Mouse (Mus musculus): Measurements from ENCODE around the gene Olfr1270.
"Not testable (repeated sequence)": the region's sequence is repeated elsewhere in the genome, so short reads cannot be mapped to it uniquely, and the experiment has no call there.

Gene Olfr1270

DNA sequence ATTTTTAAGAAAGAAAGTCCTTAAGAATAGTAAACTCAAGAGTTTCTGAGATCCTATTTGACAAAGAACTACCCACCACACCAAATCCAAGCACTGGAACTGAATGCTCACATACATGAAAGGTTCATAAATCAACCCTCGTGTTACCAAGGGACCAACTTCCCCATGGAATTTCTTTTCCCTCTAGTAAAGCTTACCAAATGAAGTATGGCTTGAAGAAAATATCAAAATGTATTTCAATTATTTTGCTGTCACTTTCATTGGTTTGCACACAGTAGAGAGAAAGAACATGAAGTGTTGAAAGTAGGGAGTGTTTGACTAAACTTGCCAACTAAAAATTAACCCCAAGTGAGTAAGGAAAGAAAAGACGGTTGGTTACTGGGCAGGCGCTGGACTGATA lies at the start of gene Olfr1270:
TSS of gene Olfr1270 (minus strand) at position 101 of the 400 bp plus-strand sequence.
- DNase-seq (ENCODE audit: low spot score in 2 of 2) = no peak

DNA sequence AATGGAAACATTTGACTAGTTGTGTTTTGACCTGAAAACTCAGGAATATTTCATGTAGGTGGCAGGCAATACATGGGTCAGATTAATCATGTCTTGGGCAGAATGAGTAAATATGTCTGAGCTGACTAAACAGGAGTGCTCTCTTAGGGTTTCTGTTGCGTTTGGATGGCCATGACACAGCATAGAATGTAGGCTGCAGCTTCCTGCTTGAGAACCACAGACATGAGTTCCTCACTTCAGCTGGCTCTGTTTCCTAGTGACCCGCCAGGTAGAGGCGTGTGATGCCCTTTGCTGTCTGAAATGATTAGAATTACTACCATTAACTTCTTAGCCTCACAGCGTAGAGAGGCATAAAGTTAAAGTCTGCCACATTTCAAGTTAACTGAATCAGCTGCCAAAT lies 46.7 kb upstream of the Olfr1270 start:
- not testable (repeated sequence) for DNase-seq (ENCODE audit: low spot score in 2 of 2)

DNA sequence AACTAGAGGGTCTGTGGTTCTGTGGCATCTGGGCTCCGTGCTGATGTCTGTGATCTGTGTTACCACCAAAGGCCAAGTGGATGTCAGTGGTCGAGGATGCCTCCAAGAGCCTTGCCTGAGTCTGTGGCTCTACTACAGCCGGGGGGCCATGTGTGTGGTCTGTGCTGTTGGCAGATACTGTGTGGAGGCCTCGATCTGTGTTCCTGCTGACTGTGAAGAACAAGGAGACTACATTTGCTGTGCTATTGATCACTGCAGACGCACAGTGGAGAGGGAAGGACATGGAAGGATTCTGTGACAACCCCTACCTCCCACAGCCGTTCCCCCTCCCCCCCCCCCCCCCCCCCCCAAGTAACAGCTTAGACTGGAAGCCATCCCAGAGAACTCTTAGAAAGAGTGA lies 42.4 kb upstream of the Olfr1270 start:
- not testable (repeated sequence) for DNase-seq (ENCODE audit: low spot score in 2 of 2)

DNA sequence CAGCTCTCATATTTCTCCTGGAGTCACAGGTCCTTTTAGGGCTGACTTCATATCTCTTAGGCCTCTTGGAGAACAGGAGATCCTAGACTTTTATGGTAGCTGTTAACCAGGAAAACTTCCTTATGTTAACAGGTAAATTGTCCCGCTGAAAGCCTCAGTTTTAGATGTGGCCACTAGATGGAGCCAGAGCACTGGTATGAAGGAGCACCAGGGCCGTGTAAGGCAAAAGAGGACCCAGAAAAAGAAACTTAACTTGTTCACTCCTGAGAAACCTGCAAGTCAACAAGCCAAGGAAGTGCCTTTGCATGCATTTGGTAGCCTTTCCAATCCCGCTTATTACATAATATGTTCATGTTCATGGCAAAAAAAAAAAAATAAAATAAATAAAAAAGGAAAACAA lies 41.9 kb upstream of the Olfr1270 start:
- DNase-seq (ENCODE audit: low spot score in 2 of 2) = not testable (repeated sequence)

DNA sequence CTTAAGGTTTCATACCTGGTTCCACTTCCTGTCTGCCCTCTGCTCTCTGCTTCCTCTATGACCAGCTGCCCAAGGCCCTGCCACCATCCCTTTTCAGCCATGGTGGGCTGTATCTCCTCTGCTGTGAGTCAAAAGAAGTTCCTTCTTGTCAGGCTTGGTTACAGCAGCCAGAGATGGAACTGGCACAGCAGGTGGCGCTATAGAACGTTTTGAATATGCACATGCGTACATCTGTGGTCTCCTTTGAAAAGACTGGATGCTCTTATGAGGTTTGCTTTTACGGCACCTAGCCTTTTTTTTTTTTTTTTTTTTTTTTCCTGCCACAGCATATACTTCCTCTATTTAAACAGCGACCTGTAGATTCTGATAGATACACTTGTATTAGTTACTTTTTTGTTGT lies 34.2 kb upstream of the Olfr1270 start:
- DNase-seq (ENCODE audit: low spot score in 2 of 2) = not testable (repeated sequence)

DNA sequence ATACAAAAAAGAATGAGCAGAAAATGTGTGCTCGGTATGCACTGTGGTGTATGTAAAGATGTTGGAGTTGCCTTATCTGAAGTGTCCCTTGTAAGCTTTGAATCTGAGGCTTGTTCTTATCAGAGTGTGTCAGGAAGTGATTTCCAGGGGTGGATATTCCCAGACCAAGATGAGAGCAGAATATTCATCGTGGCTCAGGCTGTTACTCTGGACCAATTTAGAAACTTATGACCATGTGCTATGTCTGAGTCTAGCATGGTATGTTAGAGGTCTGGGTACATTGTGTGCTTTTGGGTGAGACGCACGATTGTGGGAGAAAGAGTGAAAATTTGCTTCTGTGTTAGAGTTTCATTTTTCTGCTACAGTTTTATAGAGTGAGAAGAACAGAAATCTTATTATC lies 33.2 kb upstream of the Olfr1270 start:
- not testable (repeated sequence) for DNase-seq (ENCODE audit: low spot score in 2 of 2)

DNA sequence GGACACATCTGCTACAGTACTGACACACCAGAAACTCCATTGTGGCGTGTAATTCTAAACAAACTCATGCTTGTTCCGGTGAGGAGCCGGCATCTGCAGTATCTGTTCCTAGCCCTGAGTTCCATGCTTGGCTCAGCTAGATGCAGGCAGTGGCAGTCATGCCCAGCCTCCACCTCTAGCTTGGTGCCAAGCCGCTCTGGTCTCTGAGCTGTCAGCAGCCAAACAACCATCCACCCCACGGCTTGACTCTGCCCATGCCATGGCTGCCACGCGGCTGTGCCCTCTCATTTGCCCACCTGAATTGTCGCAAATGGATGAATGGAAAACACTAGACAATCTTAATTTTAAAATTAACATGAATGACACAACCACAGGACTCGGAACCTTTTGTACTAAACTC lies 1.0 kb upstream of the Olfr1270 start:
- no peak for DNase-seq (ENCODE audit: low spot score in 2 of 2)

DNA sequence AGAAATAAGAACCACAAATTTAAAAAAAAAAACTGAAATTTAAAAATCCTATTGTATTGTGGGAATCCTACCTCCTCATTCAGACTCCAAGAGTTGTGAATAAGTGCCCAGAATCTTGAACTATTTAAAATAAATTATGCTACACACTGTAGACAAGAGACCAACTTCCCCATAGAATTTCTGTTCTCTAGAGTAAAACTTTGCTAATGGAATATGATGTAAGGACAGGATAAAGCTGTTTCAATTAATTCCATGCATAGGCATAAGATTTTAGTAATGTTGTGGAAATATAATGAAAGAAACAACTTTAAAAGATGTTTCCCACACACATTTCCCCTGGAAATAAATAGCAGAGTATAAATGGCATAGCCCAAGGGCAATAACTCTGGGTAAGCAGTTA lies 10.7 kb downstream of the Olfr1270 start, which contains the start of gene Olfr32:
TSS of gene Olfr32 (minus strand) at position 101 of the 400 bp plus-strand sequence.
- DNase-seq (ENCODE audit: low spot score in 2 of 2) = no peak

DNA sequence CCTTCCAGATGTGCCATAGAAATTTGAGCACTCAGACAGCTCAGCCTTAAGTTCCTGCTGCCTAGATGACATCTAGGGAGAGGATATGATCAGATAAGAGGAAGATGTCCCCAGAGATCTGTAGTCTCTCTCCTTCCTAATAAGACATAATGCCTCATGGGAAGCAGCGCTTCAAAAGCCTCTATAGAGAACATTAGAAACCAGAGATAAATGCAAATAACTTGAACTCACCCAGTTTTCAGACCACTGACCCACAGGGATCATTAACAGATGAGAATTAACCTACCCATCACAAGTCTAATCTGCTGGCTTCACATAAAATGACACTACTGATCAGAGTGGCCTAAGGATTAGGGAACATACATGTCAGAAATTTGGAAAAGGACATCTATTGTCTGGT lies 31.6 kb downstream of the Olfr1270 start, which contains the start of gene Olfr1269:
TSS of gene Olfr1269 (minus strand) at position 101 of the 400 bp plus-strand sequence.
- no peak for DNase-seq (ENCODE audit: low spot score in 2 of 2)
